Mouse (Mus musculus): ENCODE measurements around the gene Sp8.

The Sp8 gene

DNA sequence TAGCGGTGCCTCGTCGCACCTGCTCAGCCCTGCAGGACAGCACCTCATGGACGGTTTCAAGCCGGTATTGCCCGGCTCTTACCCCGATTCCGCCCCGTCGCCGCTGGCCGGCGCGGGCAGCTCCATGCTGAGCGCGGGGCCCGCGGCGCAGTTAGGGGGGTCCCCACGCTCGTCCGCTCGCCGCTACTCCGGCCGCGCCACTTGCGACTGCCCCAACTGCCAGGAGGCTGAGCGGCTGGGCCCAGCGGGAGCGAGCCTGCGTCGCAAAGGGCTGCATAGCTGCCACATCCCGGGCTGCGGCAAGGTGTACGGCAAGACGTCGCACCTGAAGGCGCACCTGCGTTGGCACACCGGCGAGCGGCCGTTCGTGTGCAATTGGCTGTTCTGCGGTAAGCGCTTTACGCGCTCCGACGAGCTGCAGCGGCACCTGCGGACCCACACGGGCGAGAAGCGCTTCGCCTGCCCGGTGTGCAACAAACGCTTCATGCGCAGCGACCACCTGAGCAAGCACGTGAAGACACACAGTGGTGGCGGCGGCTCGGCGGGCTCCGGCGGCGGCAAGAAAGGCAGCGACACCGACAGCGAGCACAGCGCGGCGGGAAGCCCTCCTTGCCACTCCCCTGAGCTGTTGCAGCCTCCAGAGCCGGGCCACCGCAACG lies 3.2 kb downstream of the Sp8 start:
- peak in 1 of 2 experiments; percentile 15 for DNase-seq

- DNase-seq, result no peak
These were observed 3.9 kb downstream of the Sp8 start for GRCm38 (mm10) chr12:118849996-118850395.

DNA sequence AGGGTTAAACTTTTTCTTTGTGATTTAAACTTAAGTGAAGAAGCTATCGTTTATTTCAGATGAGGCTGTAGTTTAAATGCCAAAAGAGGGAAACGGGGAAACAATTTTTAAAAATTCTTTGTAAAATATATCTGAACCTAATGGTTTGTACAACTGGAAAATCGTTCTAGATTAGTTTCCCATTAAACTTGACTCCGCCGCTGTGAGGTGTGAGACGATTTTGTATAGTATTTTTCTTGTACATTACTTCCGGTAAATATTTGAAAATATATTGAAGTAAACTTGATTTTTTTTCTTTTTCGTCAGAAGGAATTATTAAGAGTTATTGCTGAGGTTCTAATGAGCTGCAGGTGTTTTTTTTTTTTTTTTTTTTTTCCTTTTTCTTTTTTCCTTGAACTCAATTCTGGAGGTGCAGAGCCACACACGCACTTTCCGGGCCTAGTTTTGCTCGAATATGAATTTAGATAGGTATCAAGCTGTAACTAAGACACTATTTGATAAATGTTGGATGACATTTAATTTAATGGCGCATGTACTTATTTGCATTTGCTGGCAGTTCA lies 4.8 kb downstream of the Sp8 start:
- no peak for DNase-seq

DNA sequence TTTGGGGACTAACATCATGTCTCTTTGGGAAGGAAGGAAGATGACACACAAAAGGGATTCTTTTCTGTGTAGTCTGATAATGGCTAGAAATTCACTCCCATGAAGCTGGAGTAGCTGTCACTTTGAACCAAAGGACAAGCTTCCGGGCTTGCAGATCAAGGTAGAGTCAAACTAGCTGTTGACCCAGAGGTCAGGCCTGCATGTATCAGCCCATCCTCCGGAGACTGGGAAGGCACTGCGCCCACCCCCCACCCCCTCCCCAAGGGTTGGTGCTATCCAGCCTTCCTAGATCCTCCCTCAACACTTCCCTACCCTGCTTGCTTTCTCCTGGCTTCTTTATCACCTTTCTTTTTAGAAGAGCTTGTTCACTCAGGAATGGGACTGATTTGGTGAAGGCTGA lies 7.2 kb downstream of the Sp8 start:
- DNase-seq, result no peak

DNA sequence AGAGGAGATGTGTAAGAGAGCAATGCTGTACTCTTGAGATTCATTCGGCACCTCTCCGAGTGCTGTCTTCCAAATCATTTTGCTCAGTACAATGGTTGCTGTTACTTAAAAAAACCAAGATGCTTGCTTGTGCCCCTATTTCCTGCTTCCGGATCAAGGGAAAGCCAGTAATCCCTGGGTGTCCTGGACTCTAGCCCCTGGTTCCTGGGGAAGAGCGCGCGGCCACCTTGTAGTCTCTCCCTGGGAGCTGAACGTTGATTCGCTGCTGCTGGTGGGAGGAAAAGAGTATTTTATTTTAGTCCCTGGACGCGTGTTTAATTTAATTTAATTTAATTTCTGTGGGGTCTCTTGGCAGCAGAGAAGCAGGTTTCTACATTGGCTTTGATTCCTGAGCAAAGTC lies 8.3 kb downstream of the Sp8 start:
- no peak for DNase-seq

- peak; percentile 43 to 50 for DNase-seq
These were observed 8.8 kb downstream of the Sp8 start for GRCm38 (mm10) chr12:118854831-118855453.

GRCm38 (mm10) chr12:118856151-118856550 lies 10.0 kb downstream of the Sp8 start:
- no peak for DNase-seq

DNA sequence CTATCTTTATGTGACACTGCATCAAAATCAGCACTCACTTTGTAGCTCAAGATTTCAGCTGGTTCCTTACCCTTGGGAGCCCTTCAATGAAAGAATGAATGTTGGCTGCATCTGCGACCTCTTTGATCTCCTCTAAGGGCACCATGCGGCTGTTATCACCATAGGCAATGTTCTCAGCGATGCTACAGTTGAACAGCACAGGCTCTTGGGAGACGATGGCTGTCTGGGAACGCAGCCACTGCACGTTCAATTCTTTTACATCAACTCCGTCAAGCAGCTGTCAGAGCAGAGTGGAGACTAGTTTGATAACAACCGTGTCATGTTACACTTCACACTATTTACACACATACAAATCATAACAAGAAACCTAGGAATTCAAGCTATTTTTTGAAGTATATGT lies 26.5 kb downstream of the Sp8 start:
- no peak for DNase-seq

DNA sequence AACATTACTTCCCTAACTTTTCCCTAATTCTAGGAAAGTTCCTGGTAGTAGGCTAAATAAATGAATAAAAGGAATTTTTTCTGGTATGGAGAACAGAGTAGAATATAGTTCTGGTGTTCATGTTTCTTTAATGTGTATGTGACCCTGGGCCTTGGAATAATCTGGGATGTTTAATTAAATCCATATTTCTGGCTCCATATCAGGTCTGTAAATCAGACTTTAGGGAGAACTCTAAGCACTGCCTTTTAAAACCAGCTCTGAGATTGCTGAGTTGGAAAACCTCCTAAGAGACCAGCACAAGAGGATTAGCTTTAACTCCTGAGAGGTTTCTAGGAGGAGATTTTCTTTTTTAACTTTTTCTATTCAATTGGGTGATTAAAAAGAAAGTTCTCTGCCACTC lies 36.7 kb downstream of the Sp8 start:
- no peak for DNase-seq

DNA sequence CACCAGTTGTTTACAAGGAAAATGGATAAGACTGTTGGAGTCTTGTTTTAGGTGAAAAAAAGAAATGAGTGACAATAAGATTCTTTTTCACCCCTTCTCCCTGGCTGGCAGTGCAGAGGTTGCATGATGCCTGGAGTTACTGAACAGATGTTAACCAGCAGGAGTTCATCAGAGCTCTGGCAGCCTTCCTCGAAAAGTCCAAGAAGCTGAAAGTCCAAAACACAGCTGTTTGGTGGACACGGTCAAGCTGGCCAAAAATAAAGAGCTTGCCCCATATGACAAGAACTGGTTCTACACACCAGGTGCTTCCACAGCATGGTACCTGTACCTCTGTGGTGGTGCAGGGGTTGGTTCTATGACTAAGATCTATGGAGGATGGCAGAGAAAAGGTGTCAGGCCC lies 41.8 kb downstream of the Sp8 start:
- DNase-seq, result no peak
